Mouse (Mus musculus) cortical plate, adult 2 months (tissue): ENCODE measurements at regions not wholly inside any gene's neighbourhood (a gene's known extent, or its start where the extent isn't known, plus 50 kb on each side); places are given as distances from the start of the nearest gene placed in this dataset.

Experiments
- CTCF ChIP-seq: fragments of 200-500 bp; IDR thresholded peaks from 2 replicates; pipeline ENCODE4 v1.5.1; 2011; ENCODE audit warnings: mild to moderate bottlenecking, control low read depth, low read length; ENCODE audit not compliant: insufficient read depth; ENCODE audit errors: extremely low read depth
- POLR2A ChIP-seq: fragments of 200-500 bp; IDR thresholded peaks from 2 replicates; pipeline ENCODE4 v1.6.1; 2011; ENCODE audit warnings: mild to moderate bottlenecking, low read length, control low read depth; ENCODE audit not compliant: insufficient read depth; ENCODE audit errors: extremely low read depth

DNA sequence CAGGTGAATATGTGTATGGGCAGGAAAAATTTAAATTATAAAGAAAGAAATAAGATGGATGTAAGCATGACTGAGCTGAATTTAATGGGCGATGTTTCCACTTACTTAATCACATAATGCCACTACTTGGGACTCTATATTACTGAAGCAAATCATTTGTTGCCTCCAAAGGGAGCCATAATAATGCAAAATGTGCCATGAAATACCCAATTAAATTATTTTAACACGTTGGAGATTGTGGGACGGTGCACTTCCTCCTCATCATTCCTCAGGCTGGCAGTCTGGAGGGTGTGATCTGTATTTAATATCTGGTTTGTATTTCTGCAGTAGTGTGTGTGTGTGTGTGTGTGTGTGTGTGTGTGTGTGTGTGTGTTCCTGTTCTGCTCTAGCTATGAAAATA is 188.2 kb downstream of the Ppp4r2 start:
- TF ChIP-seq POLR2A: no peak
- TF ChIP-seq CTCF: no peak
